Mouse (Mus musculus) myocyte (in vitro differentiated cells): ENCODE measurements at regions not wholly inside any gene's neighbourhood (a gene's known extent, or its start where the extent isn't known, plus 50 kb on each side); places are given as distances from the start of the nearest gene placed in this dataset.
A peak's percentile ranks its signal among the peaks of the same experiment; 100 is the strongest.

Experiments
- H3K27me3 ChIP-seq: one replicate; pipeline ENCODE4 v1.6.1; 2011; ENCODE audit not compliant: control insufficient read depth, insufficient read depth, insufficient read length
- H3K36me3 ChIP-seq: one replicate; pipeline ENCODE4 v1.6.1; 2011; ENCODE audit not compliant: control insufficient read depth, insufficient read depth
- H3K4me2 ChIP-seq: one replicate; pipeline ENCODE4 v1.6.1; 2011; ENCODE audit warnings: low read depth, control low read depth
- H3K4me3 ChIP-seq: one replicate; pipeline ENCODE4 v1.5.1; 2011; ENCODE audit warnings: mild to moderate bottlenecking, control low read depth, moderate library complexity
- H3K79me2 ChIP-seq: one replicate; pipeline ENCODE4 v1.6.1; 2011; ENCODE audit not compliant: control insufficient read depth, insufficient read depth
- H3ac ChIP-seq: one replicate; pipeline ENCODE4 v1.6.1; 2011; ENCODE audit not compliant: control insufficient read depth, insufficient read length
- CEBPB ChIP-seq: IDR thresholded peaks from 2 replicates; pipeline ENCODE4 v1.6.1; 2011; ENCODE audit warnings: mild to moderate bottlenecking, moderate library complexity; ENCODE audit not compliant: poor library complexity, insufficient read depth, severe bottlenecking
- E2F4 ChIP-seq: IDR thresholded peaks from one replicate; pipeline ENCODE4 v1.6.1; 2011; ENCODE audit warnings: mild to moderate bottlenecking, control low read depth, moderate library complexity; ENCODE audit not compliant: insufficient read depth
- MAX ChIP-seq: IDR thresholded peaks from one replicate; pipeline ENCODE4 v1.6.1; 2011; ENCODE audit warnings: low read depth, mild to moderate bottlenecking, control low read depth
- MYOD1 ChIP-seq, 3 experiments: IDR thresholded peaks; one replicate each; pipeline ENCODE4 v1.6.1; 2011; ENCODE audit warnings: control low read depth in 2 of 3, low read depth in 2 of 3, mild to moderate bottlenecking in 2 of 3, moderate library complexity in 1 of 3; ENCODE audit not compliant: insufficient read length in 2 of 3, control insufficient read depth in 1 of 3
- MYOG ChIP-seq, 3 experiments: IDR thresholded peaks; one replicate each; pipeline ENCODE4 v1.6.1; 2011; ENCODE audit warnings: control low read depth in 2 of 3, low read depth in 2 of 3, mild to moderate bottlenecking in 2 of 3; ENCODE audit not compliant: insufficient read length in 2 of 3, control insufficient read depth in 1 of 3, insufficient read depth in 1 of 3
- POLR2A ChIP-seq: IDR thresholded peaks from one replicate; pipeline ENCODE4 v1.6.1; 2011; ENCODE audit warnings: low read depth, mild to moderate bottlenecking, control low read depth, moderate library complexity; ENCODE audit not compliant: insufficient read length
- POLR2AphosphoS2 ChIP-seq: IDR thresholded peaks from one replicate; pipeline ENCODE4 v1.6.1; 2011; ENCODE audit warnings: low read depth, control low read depth; ENCODE audit not compliant: insufficient read length
- REST ChIP-seq: IDR thresholded peaks from one replicate; pipeline ENCODE4 v1.6.1; 2011; ENCODE audit warnings: mild to moderate bottlenecking, control low read depth, moderate library complexity; ENCODE audit not compliant: insufficient read depth, insufficient read length
- SRF ChIP-seq: IDR thresholded peaks from one replicate; pipeline ENCODE4 v1.6.1; 2011; ENCODE audit warnings: low read depth; ENCODE audit not compliant: control insufficient read depth, insufficient read length
- TCF12 ChIP-seq: IDR thresholded peaks from one replicate; pipeline ENCODE4 v1.6.1; 2011; ENCODE audit warnings: mild to moderate bottlenecking, control low read depth; ENCODE audit not compliant: poor library complexity, insufficient read depth, severe bottlenecking
- TCF3 ChIP-seq: IDR thresholded peaks from one replicate; pipeline ENCODE4 v1.6.1; 2011; ENCODE audit warnings: low read depth, control low read depth; ENCODE audit not compliant: insufficient read length
- USF1 ChIP-seq: IDR thresholded peaks from one replicate; pipeline ENCODE4 v1.6.1; 2011; ENCODE audit warnings: low read depth, mild to moderate bottlenecking, control low read depth, moderate library complexity

DNA sequence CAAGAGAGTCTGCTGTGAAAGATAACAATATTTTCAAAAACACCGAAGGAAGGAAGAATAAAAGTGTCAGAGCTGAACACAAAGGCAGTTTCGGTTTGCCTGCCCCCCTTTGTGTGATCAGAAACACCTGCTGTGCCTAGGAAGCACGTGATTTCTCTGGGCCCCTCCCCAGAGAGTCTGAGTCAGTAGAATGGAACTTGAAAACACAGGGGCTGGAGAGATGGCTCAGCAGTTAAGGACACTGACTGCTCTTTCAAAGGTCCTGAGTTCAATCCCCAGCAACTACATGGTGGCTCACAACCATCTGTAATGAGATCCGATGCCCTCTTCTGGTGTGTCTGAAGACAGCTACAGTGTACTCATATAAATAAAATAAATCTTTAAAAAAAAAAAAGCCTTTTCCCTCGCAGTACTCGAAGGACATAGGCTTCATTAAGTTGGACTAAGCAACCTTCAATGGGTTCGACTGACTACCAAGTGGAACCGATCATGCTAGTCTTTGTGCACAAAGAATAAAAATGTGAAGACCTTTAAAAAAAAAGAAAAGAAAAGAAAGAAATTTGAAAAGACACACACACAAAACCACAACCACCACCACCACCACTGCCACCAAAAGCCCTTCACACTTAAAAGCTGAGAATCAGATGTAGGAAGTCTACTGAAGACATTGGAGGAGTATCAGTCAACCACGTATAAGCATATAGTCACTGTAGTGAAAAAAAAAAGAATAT, 61.8 kb upstream of the Slc1a1 start:
- TF ChIP-seq CEBPB (no peak), USF1 (peak; percentile 12), MYOG (IDR thresholded peaks at IDR 0.05; ENCODE audit: control insufficient read depth in 1 of 3, insufficient read depth in 1 of 3, insufficient read length in 2 of 3, low read depth in 2 of 3) (no peak), MYOD1 (IDR thresholded peaks at IDR 0.05; ENCODE audit: control insufficient read depth in 1 of 3, insufficient read length in 2 of 3, low read depth in 2 of 3) (peak in 1 of 3 experiments; percentile 16)
- Histone ChIP-seq H3K4me2 (no peak overlapping the region), H3K27me3 (no peaks in the 10 kb centered on the region)

DNA sequence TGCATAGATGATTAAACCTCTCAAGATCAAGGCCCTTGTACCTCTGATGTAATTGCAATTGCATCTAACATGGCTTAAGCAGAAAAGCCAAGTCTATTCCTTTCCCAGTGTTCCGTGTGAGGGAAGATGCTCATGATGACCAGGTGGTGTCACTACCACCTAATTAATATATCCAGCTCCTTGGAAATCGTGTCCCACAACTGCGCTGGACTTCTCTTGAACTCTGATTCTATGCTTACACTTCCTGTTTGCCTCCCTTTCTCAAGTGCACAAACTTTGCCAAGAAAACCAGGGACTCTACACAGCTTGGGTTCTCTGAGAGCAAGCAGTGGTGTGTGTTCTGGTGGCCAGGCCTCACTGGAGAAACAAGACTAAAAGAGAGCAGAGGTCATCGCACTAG, 58.0 kb upstream of the Slc1a1 start:
- no peaks in the 10 kb centered on the region for H3K36me3 ChIP-seq
- no peak overlapping the region for H3K4me2 ChIP-seq
- no peak for TF ChIP-seq REST
- TF ChIP-seq MYOD1 (IDR thresholded peaks at IDR 0.05; ENCODE audit: control insufficient read depth in 1 of 3, insufficient read length in 2 of 3, low read depth in 2 of 3), result no peak
- no peak for TF ChIP-seq TCF12
- no peak for TF ChIP-seq E2F4
- no peak for TF ChIP-seq SRF
- no peak for TF ChIP-seq USF1
- TF ChIP-seq TCF3, result no peak
- TF ChIP-seq POLR2AphosphoS2, result no peak
- TF ChIP-seq CEBPB, result no peak
- TF ChIP-seq MAX, result no peak
- no peak for TF ChIP-seq MYOG (IDR thresholded peaks at IDR 0.05; ENCODE audit: control insufficient read depth in 1 of 3, insufficient read depth in 1 of 3, insufficient read length in 2 of 3, low read depth in 2 of 3)
- no peak overlapping the region for H3K4me3 ChIP-seq
- no peaks in the 10 kb centered on the region for H3K79me2 ChIP-seq
- no peaks in the 10 kb centered on the region for H3K27me3 ChIP-seq
- no peak overlapping the region for H3ac ChIP-seq

More for the DNA sequence above, 61.8 kb upstream of the Slc1a1 start:
- H3K4me3 ChIP-seq, result no peak overlapping the region
- no peak overlapping the region for H3ac ChIP-seq
- no peaks in the 10 kb centered on the region for H3K36me3 ChIP-seq
- H3K79me2 ChIP-seq, result no peaks in the 10 kb centered on the region

DNA sequence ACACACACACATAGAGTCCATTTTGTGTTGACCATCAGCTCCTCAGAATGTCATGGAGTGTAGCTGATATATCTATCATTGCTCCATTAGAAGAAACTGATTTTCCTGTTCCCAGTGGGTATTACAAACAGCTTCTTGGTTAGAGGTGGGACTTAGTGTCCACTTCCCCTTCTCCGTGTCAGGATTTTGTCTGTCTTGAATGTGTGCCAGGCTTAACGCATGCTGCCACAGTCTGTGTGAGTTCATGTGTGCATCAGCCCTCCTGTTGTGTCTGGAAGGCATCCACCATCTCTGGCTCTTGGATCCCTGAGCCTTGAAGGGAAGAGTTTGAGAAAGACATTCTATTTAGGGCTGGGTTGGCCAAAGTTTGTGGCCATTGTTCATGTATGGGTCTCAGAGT, 57.2 kb upstream of the Slc1a1 start:
- Histone ChIP-seq H3K79me2 (no peaks in the 10 kb centered on the region), H3K27me3 (no peaks in the 10 kb centered on the region), H3K4me2 (no peak overlapping the region), H3K4me3 (no peak overlapping the region), H3K36me3 (no peaks in the 10 kb centered on the region), H3ac (no peak overlapping the region)
- TF ChIP-seq TCF12, result no peak
- no peak for TF ChIP-seq MYOG (IDR thresholded peaks at IDR 0.05; ENCODE audit: control insufficient read depth in 1 of 3, insufficient read depth in 1 of 3, insufficient read length in 2 of 3, low read depth in 2 of 3)
- no peak for TF ChIP-seq POLR2AphosphoS2
- no peak for TF ChIP-seq CEBPB
- TF ChIP-seq USF1, result no peak
- no peak for TF ChIP-seq E2F4
- no peak for TF ChIP-seq REST
- no peak for TF ChIP-seq MYOD1 (IDR thresholded peaks at IDR 0.05; ENCODE audit: control insufficient read depth in 1 of 3, insufficient read length in 2 of 3, low read depth in 2 of 3)
- TF ChIP-seq POLR2A, result no peak
- TF ChIP-seq MAX, result no peak
- no peak for TF ChIP-seq TCF3
- no peak for TF ChIP-seq SRF

DNA sequence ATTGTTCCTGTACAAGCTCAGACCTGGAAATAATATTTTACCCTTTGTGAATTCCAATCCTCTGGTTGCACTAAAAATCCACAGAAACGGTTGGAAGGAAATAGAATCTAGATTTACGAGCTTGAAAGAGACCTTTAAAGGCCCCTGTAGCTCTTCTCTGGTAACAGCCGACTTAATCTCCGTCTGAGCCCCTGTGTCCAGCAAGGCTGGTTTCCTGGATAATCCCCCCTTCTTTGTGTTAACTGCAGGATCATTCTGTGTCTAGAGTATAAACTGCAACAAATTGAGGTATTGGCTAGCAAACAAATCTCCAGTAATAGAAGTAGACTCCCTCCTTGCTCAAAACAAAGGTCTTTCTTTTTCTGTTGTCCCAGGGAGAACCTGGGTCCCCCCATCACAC, 56.5 kb upstream of the Slc1a1 start:
- Histone ChIP-seq H3K27me3 (no peaks in the 10 kb centered on the region), H3K79me2 (no peaks in the 10 kb centered on the region), H3K36me3 (no peaks in the 10 kb centered on the region), H3K4me2 (no peak overlapping the region), H3ac (no peak overlapping the region), H3K4me3 (no peak overlapping the region)
- TF ChIP-seq CEBPB (no peak), MYOG (IDR thresholded peaks at IDR 0.05; ENCODE audit: control insufficient read depth in 1 of 3, insufficient read depth in 1 of 3, insufficient read length in 2 of 3, low read depth in 2 of 3) (no peak), REST (no peak), USF1 (no peak), TCF12 (no peak), TCF3 (no peak), POLR2A (no peak), E2F4 (no peak), POLR2AphosphoS2 (no peak), MYOD1 (IDR thresholded peaks at IDR 0.05; ENCODE audit: control insufficient read depth in 1 of 3, insufficient read length in 2 of 3, low read depth in 2 of 3) (no peak), MAX (no peak), SRF (no peak)

DNA sequence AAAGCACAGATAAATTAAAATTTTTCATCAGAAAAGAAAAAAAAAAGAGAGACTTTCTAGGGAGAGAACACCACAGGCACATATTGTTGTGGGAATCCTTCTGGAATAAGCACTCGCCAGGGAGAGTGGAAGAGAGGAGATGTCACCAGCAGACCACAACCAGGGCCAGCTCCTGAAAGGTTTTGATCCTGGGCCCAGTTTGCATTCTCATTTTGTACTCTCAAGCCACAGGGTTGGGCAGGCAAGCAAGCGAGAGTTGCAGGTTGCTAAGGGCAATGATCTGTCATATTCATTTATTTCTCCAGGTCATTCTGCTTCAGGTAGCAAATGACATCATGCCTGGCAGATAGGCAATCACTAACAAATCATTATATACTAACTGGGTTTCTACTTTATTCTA, 52.9 kb upstream of the Slc1a1 start:
- Histone ChIP-seq H3K4me2 (no peak overlapping the region), H3K4me3 (no peak overlapping the region), H3K36me3 (no peaks in the 10 kb centered on the region), H3K27me3 (no peaks in the 10 kb centered on the region), H3ac (no peak overlapping the region), H3K79me2 (no peaks in the 10 kb centered on the region)
- TF ChIP-seq MYOG (IDR thresholded peaks at IDR 0.05; ENCODE audit: control insufficient read depth in 1 of 3, insufficient read depth in 1 of 3, insufficient read length in 2 of 3, low read depth in 2 of 3) (no peak), POLR2A (no peak), MYOD1 (IDR thresholded peaks at IDR 0.05; ENCODE audit: control insufficient read depth in 1 of 3, insufficient read length in 2 of 3, low read depth in 2 of 3) (no peak), TCF12 (no peak), TCF3 (no peak), E2F4 (no peak), MAX (no peak), USF1 (no peak), SRF (no peak), CEBPB (no peak), POLR2AphosphoS2 (no peak), REST (no peak)
